ENCODE assay signal across 11 mouse cellular contexts in the genomic region with DNA sequence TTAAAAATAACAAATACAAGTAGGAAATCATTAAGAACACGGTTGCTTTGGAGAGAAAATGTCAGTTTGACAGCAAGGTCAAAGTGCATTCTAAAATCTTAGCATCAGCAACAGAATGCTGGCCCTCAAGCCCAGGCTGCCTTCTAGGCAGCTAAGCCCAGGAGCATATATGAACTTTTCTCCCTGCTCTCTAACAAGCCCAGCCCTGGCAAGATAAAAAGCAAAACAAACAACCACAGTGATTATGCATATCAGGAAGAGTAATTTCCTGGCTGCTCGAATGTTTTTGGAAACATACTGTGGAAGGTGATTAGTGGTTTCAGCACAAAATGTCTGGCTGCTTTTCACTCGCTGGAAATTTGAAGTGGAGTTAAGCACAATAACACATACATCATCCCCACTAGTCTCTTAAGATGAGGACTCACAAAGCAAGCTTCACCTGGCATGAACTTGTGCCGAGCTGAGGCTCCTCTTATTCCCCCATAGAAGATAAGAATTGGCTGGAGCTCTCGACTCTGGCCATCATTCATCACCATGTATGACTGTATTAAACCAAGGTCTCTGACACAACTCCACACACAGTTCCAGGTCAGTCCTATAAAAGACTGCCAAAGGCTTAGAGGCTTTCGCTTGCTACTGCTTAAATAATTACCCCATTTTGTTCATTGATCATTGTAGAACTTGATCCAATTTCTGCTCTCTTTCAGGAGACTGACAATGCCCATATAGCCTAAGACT.
DNase-seq lines count a peak whose midpoint lies in the region; ATAC-seq lines count a peak whose summit lies in the region.
"Had no signal": no experiment of that assay in that cellular context is flagged by ENCODE, and none has a peak within 500 bp of the region (broad histone marks: within the 10 kb centered on the region; RNA-seq: fewer than 3 reads in every experiment).

No protein-coding gene starts in this region.

- no peak for DNase-seq in hindbrain, embryonic 14.5 days (ENCODE audit: low spot score)
- peak; percentile 29 for DNase-seq in adrenal gland, adult 8-10 months
- DNase-seq in brain, adult 2 months (ENCODE audit: low read depth, low spot score): peak; percentile 11
- peak; percentile 22 to 36 for DNase-seq in heart, postnatal 10 days
- DNase-seq in thymus, postnatal 25 days: no peak
- DNase-seq in left cerebral cortex, adult 11 months (ENCODE audit: low spot score): no peak
- DNase-seq in kidney, postnatal 36 days: no peak
- DNase-seq: gastrocnemius, adult 2 months; liver, postnatal 0 days had no signal

- ATAC-seq in hindbrain, embryonic 13.5 days (ENCODE audit: low FRiP score): no peak
- no peak for ATAC-seq in hindbrain, embryonic 14.5 days (ENCODE audit: low FRiP score)
- ATAC-seq: liver, postnatal 0 days had no signal

- H3K9ac ChIP-seq in hindbrain, embryonic 13.5 days: no peak overlapping the region
- no peak overlapping the region for H3K9ac ChIP-seq in hindbrain, embryonic 14.5 days
- H3K9ac ChIP-seq: liver, postnatal 0 days had no signal

- 57% methylated on average over 6 of the region's 6 CpGs for WGBS in hindbrain, embryonic 13.5 days
- WGBS in hindbrain, embryonic 14.5 days: 58% methylated on average over 6 of the region's 6 CpGs

- H3K9me3 ChIP-seq in hindbrain, embryonic 13.5 days: no peaks in the 10 kb centered on the region
- no peaks in the 10 kb centered on the region for H3K9me3 ChIP-seq in hindbrain, embryonic 14.5 days (ENCODE audit: control insufficient read depth, low read length)
- H3K9me3 ChIP-seq: limb, embryonic 10.5 days had no signal

- H3K4me3 ChIP-seq in hindbrain, embryonic 13.5 days: no peak overlapping the region
- no peak overlapping the region for H3K4me3 ChIP-seq in hindbrain, embryonic 14.5 days (replicated peaks; ENCODE audit: low read length)
- H3K4me3 ChIP-seq: gastrocnemius, adult 2 months; limb, embryonic 10.5 days had no signal

- H3K36me3 ChIP-seq in hindbrain, embryonic 13.5 days: no peaks in the 10 kb centered on the region
- H3K36me3 ChIP-seq in hindbrain, embryonic 14.5 days (replicated peaks; ENCODE audit: control insufficient read depth, insufficient read depth): no peaks in the 10 kb centered on the region
- H3K36me3 ChIP-seq: limb, embryonic 10.5 days had no signal

- H3K4me2 ChIP-seq in hindbrain, embryonic 13.5 days: no peak overlapping the region
- H3K4me2 ChIP-seq in hindbrain, embryonic 14.5 days (replicated peaks): no peak overlapping the region

- H3K4me1 ChIP-seq in hindbrain, embryonic 13.5 days (replicated peaks): 0 out of 2 replicates have a peak, but pooled peaks cover 6% of the 10 kb centered on the region
- H3K4me1 ChIP-seq in hindbrain, embryonic 14.5 days (replicated peaks; ENCODE audit: control insufficient read depth, insufficient read depth, low read length): peaks cover 7% of the 10 kb centered on the region; the same call in 1 of the 2 replicates
- H3K4me1 ChIP-seq: limb, embryonic 10.5 days had no signal

- peak overlapping the region; percentile 20; the same call in 1 of the 2 replicates for H3K27ac ChIP-seq in hindbrain, embryonic 13.5 days
- H3K27ac ChIP-seq in hindbrain, embryonic 14.5 days: no peak overlapping the region
- H3K27ac ChIP-seq: gastrocnemius, adult 2 months; limb, embryonic 10.5 days had no signal

- H3K27me3 ChIP-seq in hindbrain, embryonic 13.5 days: no peaks in the 10 kb centered on the region
- no peaks in the 10 kb centered on the region for H3K27me3 ChIP-seq in hindbrain, embryonic 14.5 days (ENCODE audit: control insufficient read depth, insufficient read depth, low read length)

- intact Hi-C loops in heart, postnatal 10 days (cut with DNase I): loop anchor here (10.0 kb wide), 1 partner anchor 120 kb away; no protein-coding TSS in a partner anchor

Comparison
In these comparisons a context has a peak if more than half of its experiments do, and no peak if none do; other contexts are left out.
1. DNase-seq: peak in adrenal gland, adult 8-10 months (single experiment), brain, adult 2 months (single experiment) and heart, postnatal 10 days (2 of 2); none in hindbrain, embryonic 14.5 days (single experiment), thymus, postnatal 25 days (single experiment), left cerebral cortex, adult 11 months (single experiment) and kidney, postnatal 36 days (0 of 2).